Mouse (Mus musculus): ENCODE measurements at regions not wholly inside any gene's neighbourhood (a gene's known extent, or its start where the extent isn't known, plus 50 kb on each side); places are given as distances from the start of the nearest gene placed in this dataset.

GRCm38 (mm10) chr11:56159412-56160074 lies 118.7 kb upstream of the Nmur2 start:
- TF ChIP-seq CTCF (IDR thresholded peaks at IDR 0.05; ENCODE audit: borderline replicate concordance, extremely low read depth, insufficient read depth, insufficient read length) (peak; percentile 83; the same call in 1 of the 2 replicates), POLR2A (IDR thresholded peaks at IDR 0.05; ENCODE audit: borderline replicate concordance, extremely low read depth, insufficient read depth, insufficient read length, poor library complexity, severe bottlenecking) (no peak)
